Mouse (Mus musculus): ENCODE measurements at regions not wholly inside any gene's neighbourhood (a gene's known extent, or its start where the extent isn't known, plus 50 kb on each side); places are given as distances from the start of the nearest gene placed in this dataset.

DNA sequence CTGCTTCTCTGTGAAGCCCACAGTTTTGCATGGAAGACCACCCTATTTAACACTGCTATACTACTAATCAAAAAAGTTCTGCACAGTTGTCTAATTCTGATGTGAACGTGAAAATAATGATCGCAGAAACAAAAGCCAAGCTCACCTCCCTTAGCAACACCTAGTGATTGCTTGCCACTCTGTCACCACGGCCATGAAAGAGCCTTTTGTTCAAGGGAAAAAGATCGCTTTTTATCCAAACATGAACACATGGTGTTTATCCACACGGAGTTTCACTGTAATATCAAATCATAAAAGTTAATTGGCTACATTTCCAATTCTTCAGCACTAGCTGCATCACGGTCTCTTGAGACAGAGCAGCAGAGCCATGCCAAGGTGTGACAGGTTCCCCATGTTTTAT, 85.1 kb downstream of the Cartpt start:
- no peak for TF ChIP-seq CTCF (IDR thresholded peaks at IDR 0.05; ENCODE audit: extremely low read depth, insufficient read depth, insufficient read length, insufficient replicate concordance)
- TF ChIP-seq POLR2A (IDR thresholded peaks at IDR 0.05; ENCODE audit: low read depth, low read length), result no peak
